Mouse (Mus musculus): Measurements from ENCODE around the gene Tert. TPM values are rescaled to one million over a fixed set of nuclear protein-coding genes. Genes with fewer than 3 reads are reported as not detected.
A peak's percentile ranks its signal among the peaks of the same experiment; 100 is the strongest.

Tert gene
- polyA plus RNA-seq (2012; rRNA removed): 1.4 TPM in 2 replicates

DNA sequence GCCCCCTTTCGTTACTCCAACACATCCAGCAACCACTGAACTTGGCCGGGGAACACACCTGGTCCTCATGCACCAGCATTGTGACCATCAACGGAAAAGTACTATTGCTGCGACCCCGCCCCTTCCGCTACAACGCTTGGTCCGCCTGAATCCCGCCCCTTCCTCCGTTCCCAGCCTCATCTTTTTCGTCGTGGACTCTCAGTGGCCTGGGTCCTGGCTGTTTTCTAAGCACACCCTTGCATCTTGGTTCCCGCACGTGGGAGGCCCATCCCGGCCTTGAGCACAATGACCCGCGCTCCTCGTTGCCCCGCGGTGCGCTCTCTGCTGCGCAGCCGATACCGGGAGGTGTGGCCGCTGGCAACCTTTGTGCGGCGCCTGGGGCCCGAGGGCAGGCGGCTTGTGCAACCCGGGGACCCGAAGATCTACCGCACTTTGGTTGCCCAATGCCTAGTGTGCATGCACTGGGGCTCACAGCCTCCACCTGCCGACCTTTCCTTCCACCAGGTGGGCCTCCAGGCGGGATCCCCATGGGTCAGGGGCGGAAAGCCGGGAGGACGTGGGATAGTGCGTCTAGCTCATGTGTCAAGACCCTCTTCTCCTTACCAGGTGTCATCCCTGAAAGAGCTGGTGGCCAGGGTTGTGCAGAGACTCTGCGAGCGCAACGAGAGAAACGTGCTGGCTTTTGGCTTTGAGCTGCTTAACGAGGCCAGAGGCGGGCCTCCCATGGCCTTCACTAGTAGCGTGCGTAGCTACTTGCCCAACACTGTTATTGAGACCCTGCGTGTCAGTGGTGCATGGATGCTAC lies at the start of gene Tert:
Gene Tert (plus strand): TSS at position 167 of the 805 bp plus-strand sequence.
- H3K4me1 ChIP-seq (ENCODE audit: control insufficient read depth, insufficient read depth, low read length): 0 out of 2 replicates have a peak, but pooled peaks cover 5% of the 10 kb centered on the region
- TF ChIP-seq CTCF (IDR thresholded peaks at IDR 0.05; ENCODE audit: borderline replicate concordance, insufficient read depth, low read depth, low read length) (peak; percentile 32; the same call in 1 of the 2 replicates), POLR2A (IDR thresholded peaks at IDR 0.05; ENCODE audit: borderline replicate concordance, insufficient read depth, low read length) (no peak)
- H3K27me3 ChIP-seq (ENCODE audit: control insufficient read depth, insufficient read depth, low read length): no peaks in the 10 kb centered on the region
- 10% methylated on average over 47 of the region's 47 CpGs for WGBS
- DNase-seq: peak; percentile 36 to 44
- H3K27ac ChIP-seq (ENCODE audit: insufficient read depth, low read length): no peak within 1 kb of the TSS
- peak within 1 kb of the TSS; percentile 46 for H3K4me3 ChIP-seq (replicated peaks; ENCODE audit: insufficient read depth, low read depth, low read length)

- DNase-seq: no peak
- WGBS: 59% methylated on average over 2 of the region's 2 CpGs
- H3K27ac ChIP-seq (ENCODE audit: insufficient read depth, low read length): no peak overlapping the region
- no peak overlapping the region for H3K4me3 ChIP-seq (replicated peaks; ENCODE audit: insufficient read depth, low read depth, low read length)
- no peaks in the 10 kb centered on the region; the same call in 1 of the 2 replicates for H3K27me3 ChIP-seq (ENCODE audit: control insufficient read depth, insufficient read depth, low read length)
- H3K4me1 ChIP-seq (ENCODE audit: control insufficient read depth, insufficient read depth, low read length): no peaks in the 10 kb centered on the region
- no peak for TF ChIP-seq POLR2A (IDR thresholded peaks at IDR 0.05; ENCODE audit: borderline replicate concordance, insufficient read depth, low read length)
- TF ChIP-seq CTCF (IDR thresholded peaks at IDR 0.05; ENCODE audit: borderline replicate concordance, insufficient read depth, low read depth, low read length): no peak
Observed at GRCm38 (mm10) chr13:73577277-73577676, 49.4 kb upstream of the Tert start.

DNA sequence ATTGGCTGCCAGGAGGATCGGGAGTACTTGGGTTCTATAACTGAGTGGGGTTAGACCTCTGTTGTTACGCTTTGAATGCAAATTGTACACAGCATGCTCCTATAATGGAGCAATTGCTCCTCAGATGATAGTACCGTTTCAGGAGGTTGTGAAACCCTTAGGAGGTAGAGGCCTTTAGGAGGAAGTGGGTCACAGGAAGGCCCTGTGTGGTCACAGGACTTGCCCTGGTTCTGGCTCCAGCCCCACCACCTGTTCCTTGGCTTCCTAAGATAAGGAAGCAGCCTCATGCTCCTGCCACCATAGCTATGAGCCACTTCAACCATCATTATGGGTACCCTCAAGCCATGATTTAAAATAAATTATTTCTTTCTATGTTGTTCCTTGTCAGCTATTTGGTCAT lies 35.2 kb upstream of the Tert start:
- Histone ChIP-seq H3K4me3 (replicated peaks; ENCODE audit: insufficient read depth, low read depth, low read length) (no peak overlapping the region), H3K27me3 (ENCODE audit: control insufficient read depth, insufficient read depth, low read length) (no peaks in the 10 kb centered on the region), H3K27ac (ENCODE audit: insufficient read depth, low read length) (no peak overlapping the region), H3K4me1 (ENCODE audit: control insufficient read depth, insufficient read depth, low read length) (no peaks in the 10 kb centered on the region)
- 73% methylated on average over 3 of the region's 3 CpGs for WGBS
- TF ChIP-seq CTCF (IDR thresholded peaks at IDR 0.05; ENCODE audit: borderline replicate concordance, insufficient read depth, low read depth, low read length) (no peak), POLR2A (IDR thresholded peaks at IDR 0.05; ENCODE audit: borderline replicate concordance, insufficient read depth, low read length) (no peak)
- no peak for DNase-seq

- Histone ChIP-seq H3K4me3 (replicated peaks; ENCODE audit: insufficient read depth, low read depth, low read length) (no peak overlapping the region), H3K27ac (ENCODE audit: insufficient read depth, low read length) (no peak overlapping the region), H3K4me1 (ENCODE audit: control insufficient read depth, insufficient read depth, low read length) (no peaks in the 10 kb centered on the region), H3K27me3 (ENCODE audit: control insufficient read depth, insufficient read depth, low read length) (no peaks in the 10 kb centered on the region)
- no peak for DNase-seq
- WGBS: 38% methylated on average over 2 of the region's 2 CpGs
- TF ChIP-seq POLR2A (IDR thresholded peaks at IDR 0.05; ENCODE audit: borderline replicate concordance, insufficient read depth, low read length): no peak
- no peak for TF ChIP-seq CTCF (IDR thresholded peaks at IDR 0.05; ENCODE audit: borderline replicate concordance, insufficient read depth, low read depth, low read length)
Observed at GRCm38 (mm10) chr13:73592546-73592945, 34.2 kb upstream of the Tert start.

GRCm38 (mm10) chr13:73596276-73596675 lies 30.4 kb upstream of the Tert start:
- 70% methylated on average over 4 of the region's 4 CpGs for WGBS
- H3K4me1 ChIP-seq (ENCODE audit: control insufficient read depth, insufficient read depth, low read length): no peaks in the 10 kb centered on the region
- H3K4me3 ChIP-seq (replicated peaks; ENCODE audit: insufficient read depth, low read depth, low read length): no peak overlapping the region
- H3K27me3 ChIP-seq (ENCODE audit: control insufficient read depth, insufficient read depth, low read length): no peaks in the 10 kb centered on the region
- no peak overlapping the region for H3K27ac ChIP-seq (ENCODE audit: insufficient read depth, low read length)
- TF ChIP-seq CTCF (IDR thresholded peaks at IDR 0.05; ENCODE audit: borderline replicate concordance, insufficient read depth, low read depth, low read length) (no peak), POLR2A (IDR thresholded peaks at IDR 0.05; ENCODE audit: borderline replicate concordance, insufficient read depth, low read length) (no peak)
- DNase-seq: no peak

DNA sequence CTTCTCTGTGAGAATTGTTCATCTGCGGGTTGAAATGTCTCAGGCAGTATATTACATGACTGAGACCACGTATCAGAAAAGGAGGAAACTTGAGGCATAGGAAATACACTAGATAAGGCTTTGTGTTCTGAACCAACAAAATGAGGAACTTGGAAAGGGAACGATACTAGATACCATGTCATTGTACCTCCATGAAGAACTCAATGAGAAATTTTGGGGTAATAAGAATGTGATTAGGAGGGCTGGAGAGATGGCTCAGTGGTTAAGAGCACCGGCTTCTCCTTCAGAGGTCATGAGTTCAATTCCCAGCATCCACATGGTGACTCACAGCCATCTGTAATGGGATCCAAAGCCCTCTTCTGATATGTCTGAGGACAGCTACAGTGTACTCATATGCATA lies 26.5 kb upstream of the Tert start:
- Histone ChIP-seq H3K4me3 (replicated peaks; ENCODE audit: insufficient read depth, low read depth, low read length) (no peak overlapping the region), H3K4me1 (ENCODE audit: control insufficient read depth, insufficient read depth, low read length) (peaks cover 3% of the 10 kb centered on the region; the same call in 1 of the 2 replicates), H3K27ac (ENCODE audit: insufficient read depth, low read length) (no peak overlapping the region), H3K27me3 (ENCODE audit: control insufficient read depth, insufficient read depth, low read length) (no peaks in the 10 kb centered on the region)
- no peak for TF ChIP-seq POLR2A (IDR thresholded peaks at IDR 0.05; ENCODE audit: borderline replicate concordance, insufficient read depth, low read length)
- TF ChIP-seq CTCF (IDR thresholded peaks at IDR 0.05; ENCODE audit: borderline replicate concordance, insufficient read depth, low read depth, low read length): no peak
- no peak for DNase-seq
- 82% methylated on average over 4 of the region's 4 CpGs for WGBS

DNA sequence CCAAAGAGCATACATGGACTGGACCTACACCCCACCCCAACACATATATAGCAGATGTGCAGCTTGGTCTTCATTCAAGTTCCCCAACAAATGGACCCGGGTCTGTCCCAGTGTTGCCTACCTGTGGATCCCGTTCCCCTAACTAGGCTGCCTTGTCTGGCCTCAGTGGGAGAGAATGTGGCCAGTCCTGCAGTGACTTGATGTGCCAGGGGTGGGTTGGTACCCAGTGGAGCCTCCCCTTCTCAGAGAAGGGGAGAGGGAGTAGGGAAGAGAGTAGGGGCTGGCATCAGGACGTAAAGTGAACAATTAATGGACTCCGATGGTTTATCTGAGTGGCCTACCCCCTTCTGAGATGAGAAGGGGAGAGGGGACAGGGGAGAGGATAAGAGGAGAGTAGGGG lies 23.7 kb upstream of the Tert start:
- no peak overlapping the region for H3K27ac ChIP-seq (ENCODE audit: insufficient read depth, low read length)
- no peaks in the 10 kb centered on the region for H3K27me3 ChIP-seq (ENCODE audit: control insufficient read depth, insufficient read depth, low read length)
- TF ChIP-seq POLR2A (IDR thresholded peaks at IDR 0.05; ENCODE audit: borderline replicate concordance, insufficient read depth, low read length): no peak
- no peak for TF ChIP-seq CTCF (IDR thresholded peaks at IDR 0.05; ENCODE audit: borderline replicate concordance, insufficient read depth, low read depth, low read length)
- 43% methylated on average over 4 of the region's 4 CpGs for WGBS
- peak overlapping the region; percentile 97 for H3K4me3 ChIP-seq (replicated peaks; ENCODE audit: insufficient read depth, low read depth, low read length)
- peak; percentile 10 to 27 for DNase-seq
- peaks cover 3% of the 10 kb centered on the region; the same call in 1 of the 2 replicates for H3K4me1 ChIP-seq (ENCODE audit: control insufficient read depth, insufficient read depth, low read length)
